Mouse (Mus musculus) limb, embryonic 13.5 days (tissue): ENCODE measurements at regions not wholly inside any gene's neighbourhood (a gene's known extent, or its start where the extent isn't known, plus 50 kb on each side); places are given as distances from the start of the nearest gene placed in this dataset.

Experiments used
- ATAC-seq: fragments of 200-750 bp; cut with Nextera tagmentation; 2 replicates; pipeline ENCODE4 v1.8.0; 2017; ENCODE audit warnings: low read depth, moderate number of reproducible peaks, moderate TSS enrichment; ENCODE audit not compliant: low FRiP score
- H3K27ac ChIP-seq: fragments of 300-500 bp; sonication (generic); 2 replicates; pipeline ENCODE4 v1.5.1; 2015; ENCODE audit warnings: inconsistent platforms, mild to moderate bottlenecking, moderate library complexity
- H3K27me3 ChIP-seq: fragments of 300-500 bp; sonication (generic); 2 replicates; pipeline ENCODE4 v1.6.1; 2015; ENCODE audit warnings: mild to moderate bottlenecking, inconsistent platforms
- H3K36me3 ChIP-seq: fragments of 300-500 bp; sonication (generic); 2 replicates; pipeline ENCODE4 v1.6.1; 2015; ENCODE audit warnings: inconsistent platforms, mild to moderate bottlenecking, moderate library complexity
- H3K4me1 ChIP-seq: fragments of 300-500 bp; sonication (generic); 2 replicates; pipeline ENCODE4 v1.6.1; 2015; ENCODE audit warnings: inconsistent platforms
- H3K4me2 ChIP-seq: fragments of 300-500 bp; sonication (generic); replicated peaks from 2 replicates; pipeline ENCODE4 v1.6.1; 2015; ENCODE audit warnings: inconsistent platforms, mild to moderate bottlenecking, moderate library complexity
- H3K4me3 ChIP-seq: fragments of 300-500 bp; sonication (generic); 2 replicates; pipeline ENCODE4 v1.5.1; 2015; ENCODE audit warnings: moderate library complexity, mild to moderate bottlenecking, inconsistent platforms
- H3K9ac ChIP-seq: fragments of 300-500 bp; sonication (generic); 2 replicates; pipeline ENCODE4 v1.6.1; 2015; ENCODE audit warnings: mild to moderate bottlenecking, inconsistent platforms
- H3K9me3 ChIP-seq: fragments of 300-500 bp; sonication (generic); 2 replicates; pipeline ENCODE4 v1.6.1; 2016; ENCODE audit warnings: inconsistent platforms
- WGBS: fragments of 180-500 bp; shearing (Covaris S2); methylation state at CpG from one replicate; pipeline ENCODE4 v1.1.7; 2015; 5-methylcytosine and 5-hydroxymethylcytosine counted together

- under 1% methylated on average over 26 of the region's 26 CpGs for WGBS
- H3K4me1 ChIP-seq = peaks cover 19% of the 10 kb centered on the region
- no peaks in the 10 kb centered on the region for H3K9me3 ChIP-seq
- H3K9ac ChIP-seq = no peak overlapping the region
- peaks cover 96% of the 10 kb centered on the region for H3K27me3 ChIP-seq
- no peak overlapping the region for H3K27ac ChIP-seq
- H3K4me2 ChIP-seq = peak overlapping the region; percentile 68
- no peak for ATAC-seq
- H3K4me3 ChIP-seq = peak overlapping the region; percentile 40
- no peaks in the 10 kb centered on the region for H3K36me3 ChIP-seq
Observed at GRCm38 (mm10) chr13:94710574-94711172, 78.0 kb upstream of the Tbca start.

- Histone ChIP-seq H3K36me3 (no peaks in the 10 kb centered on the region), H3K27me3 (peaks cover 68% of the 10 kb centered on the region)
- WGBS = 56% methylated on average over 3 of the region's 3 CpGs
Observed at GRCm38 (mm10) chr13:94713451-94713850, 75.3 kb upstream of the Tbca start.

GRCm38 (mm10) chr13:94721625-94722024 is 67.1 kb upstream of the Tbca start:
- WGBS = 64% methylated on average over 4 of the region's 4 CpGs
- no peak overlapping the region for H3K4me3 ChIP-seq

More at GRCm38 (mm10) chr13:94713451-94713850, 75.3 kb upstream of the Tbca start:
- Histone ChIP-seq H3K27ac (no peak overlapping the region), H3K4me2 (no peak overlapping the region), H3K4me1 (peaks cover 14% of the 10 kb centered on the region), H3K4me3 (no peak overlapping the region), H3K9me3 (no peaks in the 10 kb centered on the region), H3K9ac (no peak overlapping the region)
- no peak for ATAC-seq

More at GRCm38 (mm10) chr13:94721625-94722024, 67.1 kb upstream of the Tbca start:
- Histone ChIP-seq H3K9me3 (no peaks in the 10 kb centered on the region), H3K4me1 (no peaks in the 10 kb centered on the region), H3K27ac (no peak overlapping the region), H3K36me3 (no peaks in the 10 kb centered on the region), H3K27me3 (no peaks in the 10 kb centered on the region), H3K4me2 (no peak overlapping the region), H3K9ac (no peak overlapping the region)
- ATAC-seq = no peak
